Mouse (Mus musculus) MEL (cell line): ENCODE data around the gene Rab11fip4. TPM values are rescaled to one million over a fixed set of nuclear protein-coding genes. Genes with fewer than 3 reads are reported as not detected.
A peak's percentile ranks its signal among the peaks of the same experiment; 100 is the strongest.

Experiments used
- DNase-seq: peaks from one replicate; pipeline ENCODE4 v3.0.0; 2011; ENCODE audit warnings: low read depth, low spot score
- H3K27ac ChIP-seq: 2 replicates; pipeline ENCODE4 v1.5.1; 2012; ENCODE audit warnings: low read depth, mild to moderate bottlenecking, control low read depth, low read length, moderate library complexity; ENCODE audit not compliant: control insufficient read depth
- H3K27me3 ChIP-seq, 2 experiments: fragments of 150-350 bp in 1 of 2; sonication (generic) in 1 of 2; 2 replicates each; pipeline ENCODE4 v1.6.1; 2012; ENCODE audit warnings: low read length in 2 of 2, mild to moderate bottlenecking in 2 of 2, improper control_type of control experiment in 1 of 2, moderate library complexity in 1 of 2; ENCODE audit not compliant: insufficient read depth in 2 of 2, control insufficient read depth in 1 of 2
- H3K36me3 ChIP-seq, 2 experiments: 2 replicates each; pipeline ENCODE4 v1.6.1; 2012 to 2014; ENCODE audit warnings: low read length in 2 of 2, improper control_type of control experiment in 1 of 2, inconsistent platforms in 1 of 2, mild to moderate bottlenecking in 1 of 2; ENCODE audit not compliant: insufficient read depth in 2 of 2, control insufficient read depth in 1 of 2
- H3K4me1 ChIP-seq, 2 experiments: fragments of 150-350 bp in 1 of 2; sonication (generic) in 1 of 2; 2 replicates each; pipeline ENCODE4 v1.6.1; 2012; ENCODE audit warnings: low read length in 2 of 2, improper control_type of control experiment in 1 of 2, mild to moderate bottlenecking in 1 of 2; ENCODE audit not compliant: insufficient read depth in 2 of 2, control insufficient read depth in 1 of 2
- H3K4me3 ChIP-seq, 2 experiments: fragments of 150-350 bp in 1 of 2; sonication (generic) in 1 of 2; 2 replicates each; pipeline ENCODE4 v1.5.1; 2012; ENCODE audit warnings: low read depth in 2 of 2, low read length in 2 of 2, mild to moderate bottlenecking in 2 of 2, moderate library complexity in 2 of 2, control low read depth in 1 of 2, improper control_type of control experiment in 1 of 2; ENCODE audit not compliant: control insufficient read depth in 1 of 2, insufficient read depth in 1 of 2
- H3K79me2 ChIP-seq: 2 replicates; pipeline ENCODE4 v1.6.1; 2012; ENCODE audit warnings: mild to moderate bottlenecking, low read length, moderate library complexity; ENCODE audit not compliant: control insufficient read depth, poor library complexity, insufficient read depth
- H3K9ac ChIP-seq: 2 replicates; pipeline ENCODE4 v1.6.1; 2012; ENCODE audit warnings: low read depth, mild to moderate bottlenecking, control low read depth, low read length, moderate library complexity; ENCODE audit not compliant: control insufficient read depth, poor library complexity, severe bottlenecking
- H3K9me3 ChIP-seq: fragments of 150-350 bp; sonication (generic); replicated peaks from 2 replicates; pipeline ENCODE4 v1.6.1; 2012; ENCODE audit warnings: mild to moderate bottlenecking, low read length, improper control_type of control experiment, moderate library complexity; ENCODE audit not compliant: insufficient read depth
- BHLHE40 ChIP-seq: IDR thresholded peaks from 2 replicates; pipeline ENCODE4 v1.6.1; 2012; ENCODE audit warnings: low read depth, mild to moderate bottlenecking, inconsistent platforms, low read length, improper control_type of control experiment, borderline replicate concordance
- CHD1 ChIP-seq: IDR thresholded peaks from 2 replicates; pipeline ENCODE4 v1.6.1; 2012; ENCODE audit warnings: low read depth, mild to moderate bottlenecking, inconsistent platforms, low read length, improper control_type of control experiment
- CTCF ChIP-seq, 3 experiments: IDR thresholded peaks in 2 of 3; conservative IDR thresholded peaks in 1 of 3; 2 replicates each; pipeline ENCODE4 v1.5.1; 2011 to 2012; ENCODE audit warnings: low read length in 3 of 3, low read depth in 2 of 3, mild to moderate bottlenecking in 2 of 3, improper control_type of control experiment in 1 of 3, inconsistent platforms in 1 of 3, mixed read lengths in 1 of 3, moderate library complexity in 1 of 3; ENCODE audit not compliant: control insufficient read depth in 1 of 3, insufficient read depth in 1 of 3, poor library complexity in 1 of 3, severe bottlenecking in 1 of 3
- E2F4 ChIP-seq: IDR thresholded peaks from 2 replicates; pipeline ENCODE4 v1.6.1; 2011; ENCODE audit warnings: low read depth, low read length, improper control_type of control experiment, borderline replicate concordance
- ELF1 ChIP-seq: IDR thresholded peaks from 2 replicates; pipeline ENCODE4 v1.6.1; 2014; ENCODE audit warnings: low read depth, mild to moderate bottlenecking, inconsistent platforms, low read length, improper control_type of control experiment, moderate library complexity
- EP300 ChIP-seq, 2 experiments: IDR thresholded peaks; 2 replicates each; pipeline ENCODE4 v1.6.1; 2011; ENCODE audit warnings: improper control_type of control experiment in 2 of 2, low read length in 2 of 2, low read depth in 1 of 2, mild to moderate bottlenecking in 1 of 2
- ETS1 ChIP-seq: IDR thresholded peaks from 2 replicates; pipeline ENCODE4 v1.6.1; 2012; ENCODE audit warnings: low read depth, mild to moderate bottlenecking, inconsistent platforms, low read length, improper control_type of control experiment, moderate library complexity
- GABPA ChIP-seq: IDR thresholded peaks from 2 replicates; pipeline ENCODE4 v1.6.1; 2012; ENCODE audit warnings: low read depth, mild to moderate bottlenecking, inconsistent platforms, low read length, improper control_type of control experiment, moderate library complexity
- GATA1 ChIP-seq: IDR thresholded peaks from 2 replicates; pipeline ENCODE4 v1.6.1; 2011; ENCODE audit warnings: low read depth, low read length, improper control_type of control experiment
- HCFC1 ChIP-seq: IDR thresholded peaks from 2 replicates; pipeline ENCODE4 v1.6.1; 2012; ENCODE audit warnings: low read depth, mild to moderate bottlenecking, inconsistent platforms, low read length, improper control_type of control experiment, moderate library complexity
- JUND ChIP-seq: IDR thresholded peaks from 2 replicates; pipeline ENCODE4 v1.6.1; 2011; ENCODE audit warnings: low read depth, mild to moderate bottlenecking, improper control_type of control experiment, low read length
- KAT2A ChIP-seq: conservative IDR thresholded peaks from 2 replicates; pipeline ENCODE4 v1.6.1; 2012; ENCODE audit warnings: low read depth, low read length, improper control_type of control experiment, inconsistent platforms
- MAFK ChIP-seq: IDR thresholded peaks from 2 replicates; pipeline ENCODE4 v1.6.1; 2011; ENCODE audit warnings: low read depth, mild to moderate bottlenecking, low read length, improper control_type of control experiment, borderline replicate concordance
- MAZ ChIP-seq: IDR thresholded peaks from 2 replicates; pipeline ENCODE4 v1.6.1; 2012; ENCODE audit warnings: low read depth, mild to moderate bottlenecking, inconsistent platforms, low read length, improper control_type of control experiment
- MEF2A ChIP-seq: IDR thresholded peaks from 2 replicates; pipeline ENCODE4 v1.6.1; 2014; ENCODE audit warnings: low read depth, mild to moderate bottlenecking, inconsistent platforms, low read length, improper control_type of control experiment; ENCODE audit not compliant: poor library complexity, insufficient replicate concordance, severe bottlenecking; ENCODE audit errors: extremely low read depth
- MYC ChIP-seq: IDR thresholded peaks from 2 replicates; pipeline ENCODE4 v1.6.1; 2011; ENCODE audit warnings: low read depth, mild to moderate bottlenecking, low read length, improper control_type of control experiment, moderate library complexity
- NELFE ChIP-seq: IDR thresholded peaks from 2 replicates; pipeline ENCODE4 v1.6.1; 2011; ENCODE audit warnings: low read depth, low read length, improper control_type of control experiment
- NRF1 ChIP-seq: IDR thresholded peaks from 2 replicates; pipeline ENCODE4 v1.6.1; 2014; ENCODE audit warnings: low read depth, mild to moderate bottlenecking, inconsistent platforms, low read length, improper control_type of control experiment, moderate library complexity; ENCODE audit not compliant: poor library complexity, insufficient read depth, severe bottlenecking
- POLR2A ChIP-seq, 2 experiments: IDR thresholded peaks; 2 replicates each; pipeline ENCODE4 v1.6.1; 2011 to 2012; ENCODE audit warnings: low read length in 2 of 2, mild to moderate bottlenecking in 2 of 2, control low read depth in 1 of 2, improper control_type of control experiment in 1 of 2, low read depth in 1 of 2, moderate library complexity in 1 of 2; ENCODE audit not compliant: control insufficient read depth in 1 of 2, insufficient read depth in 1 of 2, poor library complexity in 1 of 2
- POLR2AphosphoS2 ChIP-seq: IDR thresholded peaks from 2 replicates; pipeline ENCODE4 v1.6.1; 2011; ENCODE audit warnings: low read length, improper control_type of control experiment
- POLR2AphosphoS5 ChIP-seq: IDR thresholded peaks from 2 replicates; pipeline ENCODE4 v1.6.1; 2012; ENCODE audit warnings: low read depth, borderline replicate concordance, mild to moderate bottlenecking, inconsistent platforms, low read length, moderate library complexity, mixed read lengths
- RAD21 ChIP-seq: IDR thresholded peaks from 2 replicates; pipeline ENCODE4 v1.6.1; 2011; ENCODE audit warnings: mild to moderate bottlenecking, low read depth, low read length, improper control_type of control experiment
- RCOR1 ChIP-seq: IDR thresholded peaks from 2 replicates; pipeline ENCODE4 v1.6.1; 2012; ENCODE audit warnings: low read depth, mild to moderate bottlenecking, inconsistent platforms, low read length, improper control_type of control experiment
- SMC3 ChIP-seq: IDR thresholded peaks from 2 replicates; pipeline ENCODE4 v1.6.1; 2011; ENCODE audit warnings: low read depth, low read length, improper control_type of control experiment
- TAL1 ChIP-seq: IDR thresholded peaks from 2 replicates; pipeline ENCODE4 v1.6.1; 2012; ENCODE audit warnings: mild to moderate bottlenecking, inconsistent platforms, low read length, moderate library complexity, mixed read lengths
- USF1 ChIP-seq: IDR thresholded peaks from 2 replicates; pipeline ENCODE4 v1.6.1; 2014; ENCODE audit warnings: low read depth, mild to moderate bottlenecking, inconsistent platforms, low read length, improper control_type of control experiment, moderate library complexity
- USF2 ChIP-seq, 2 experiments: IDR thresholded peaks; 2 replicates each; pipeline ENCODE4 v1.6.1; 2011 to 2012; ENCODE audit warnings: improper control_type of control experiment in 2 of 2, low read length in 2 of 2, borderline replicate concordance in 1 of 2, inconsistent platforms in 1 of 2, low read depth in 1 of 2, mild to moderate bottlenecking in 1 of 2; ENCODE audit not compliant: insufficient read depth in 1 of 2
- ZC3H11A ChIP-seq: IDR thresholded peaks from 2 replicates; pipeline ENCODE4 v1.6.1; 2012; ENCODE audit warnings: low read depth, mild to moderate bottlenecking, inconsistent platforms, low read length, improper control_type of control experiment
- ZNF384 ChIP-seq: IDR thresholded peaks from 2 replicates; pipeline ENCODE4 v1.6.1; 2012; ENCODE audit warnings: low read depth, mild to moderate bottlenecking, inconsistent platforms, low read length, improper control_type of control experiment
- polyA plus RNA-seq, 2 experiments: library from polyadenylated mRNA; stranded (reverse) in 1 of 2; unstranded in 1 of 2; fragments of >175 nt in 1 of 2; fragments of >200 nt in 1 of 2; gene quantifications; 2 replicates each; pipeline versions ENCODE4 v1.2.1 to v1.2.4; 2012; ENCODE audit warnings: low replicate concordance in 2 of 2, low read depth in 1 of 2; ENCODE audit not compliant: insufficient read length in 2 of 2, insufficient read depth in 1 of 2, missing spikeins in 1 of 2
- total RNA-seq: library from RNA; depleted of rRNA; stranded (reverse); fragments of 300-350 nt; gene quantifications from 2 replicates; pipeline ENCODE4 v1.2.3, GENCODE M21; 2012

Gene Rab11fip4
- total and polyA plus RNA-seq, 3 experiments, result under 0.01 to 0.03 TPM; not detected in 1

- no peak for TF ChIP-seq MYC
- TF ChIP-seq BHLHE40, result no peak
- no peak for TF ChIP-seq TAL1
- TF ChIP-seq MAZ, result no peak
- TF ChIP-seq ETS1, result no peak
- no peak for TF ChIP-seq MEF2A
- no peak for TF ChIP-seq CHD1
- TF ChIP-seq CTCF (IDR thresholded peaks at IDR 0.05 in 2 of 3, conservative IDR thresholded peaks at IDR 0.05 in 1 of 3; ENCODE audit: control insufficient read depth in 1 of 3, insufficient read depth in 1 of 3, low read depth in 2 of 3, low read length in 3 of 3, poor library complexity in 1 of 3, severe bottlenecking in 1 of 3), result no peak
- TF ChIP-seq JUND, result no peak
- no peak for TF ChIP-seq EP300 (IDR thresholded peaks at IDR 0.05; ENCODE audit: low read depth in 1 of 2, low read length in 2 of 2)
- TF ChIP-seq KAT2A, result no peak
- TF ChIP-seq HCFC1, result no peak
- no peak for TF ChIP-seq NELFE
- no peak for TF ChIP-seq ELF1
- TF ChIP-seq NRF1, result no peak
- no peak for TF ChIP-seq USF2 (IDR thresholded peaks at IDR 0.05; ENCODE audit: borderline replicate concordance in 1 of 2, insufficient read depth in 1 of 2, low read depth in 1 of 2, low read length in 2 of 2)
- TF ChIP-seq, all 39 proteins: peak for 0
- H3K4me1 ChIP-seq, result peaks cover 0 to 5% of the 10 kb centered on the region in 2 experiments; a peak in 2 of 4 replicates
- no peaks in the 10 kb centered on the region for H3K79me2 ChIP-seq
- H3K27ac ChIP-seq, result no peak overlapping the region
- no peak for DNase-seq
- H3K9me3 ChIP-seq, result no peaks in the 10 kb centered on the region
- no peak overlapping the region for H3K4me3 ChIP-seq
- H3K36me3 ChIP-seq, result no peaks in the 10 kb centered on the region
- H3K9ac ChIP-seq, result no peak overlapping the region
- no peaks in the 10 kb centered on the region; a peak in 2 of 4 replicates for H3K27me3 ChIP-seq
Observed at GRCm38 (mm10) chr11:79663158-79663557, 72.1 kb downstream of the Rab11fip4 start.

- Histone ChIP-seq H3K79me2 (no peaks in the 10 kb centered on the region), H3K27ac (no peak overlapping the region), H3K4me1 (peaks cover 0 to 5% of the 10 kb centered on the region in 2 experiments; a peak in 2 of 4 replicates), H3K27me3 (no peaks in the 10 kb centered on the region; a peak in 1 of 4 replicates), H3K9me3 (no peaks in the 10 kb centered on the region), H3K4me3 (no peak overlapping the region), H3K36me3 (no peaks in the 10 kb centered on the region), H3K9ac (no peak overlapping the region)
- DNase-seq, result peak; percentile 64
- no peak for TF ChIP-seq RAD21
- TF ChIP-seq KAT2A, result no peak
- TF ChIP-seq NRF1, result no peak
- TF ChIP-seq GABPA, result no peak
- no peak for TF ChIP-seq POLR2AphosphoS2
- no peak for TF ChIP-seq JUND
- no peak for TF ChIP-seq POLR2AphosphoS5
- no peak for TF ChIP-seq E2F4
- TF ChIP-seq SMC3, result no peak
- 0 out of 2 replicates have a peak, but pooled peaks have one; percentile 45 for TF ChIP-seq RCOR1
- TF ChIP-seq CTCF (IDR thresholded peaks at IDR 0.05 in 2 of 3, conservative IDR thresholded peaks at IDR 0.05 in 1 of 3; ENCODE audit: control insufficient read depth in 1 of 3, insufficient read depth in 1 of 3, low read depth in 2 of 3, low read length in 3 of 3, poor library complexity in 1 of 3, severe bottlenecking in 1 of 3), result no peak
- TF ChIP-seq BHLHE40, result peak; percentile 58; the same call in 1 of the 2 replicates
- no peak for TF ChIP-seq NELFE
- no peak for TF ChIP-seq MAFK
- no peak for TF ChIP-seq ZNF384
- peak; percentile 72 for TF ChIP-seq GATA1
- TF ChIP-seq MYC, result peak; percentile 70; the same call in 1 of the 2 replicates
- TF ChIP-seq MEF2A, result no peak
- peak; percentile 64; the same call in 1 of the 2 replicates for TF ChIP-seq ETS1
- no peak for TF ChIP-seq ZC3H11A
- no peak for TF ChIP-seq CHD1
- TF ChIP-seq USF1, result peak; percentile 91
- no peak for TF ChIP-seq POLR2A (IDR thresholded peaks at IDR 0.05; ENCODE audit: control insufficient read depth in 1 of 2, insufficient read depth in 1 of 2, low read depth in 1 of 2, low read length in 2 of 2, poor library complexity in 1 of 2)
Observed at GRCm38 (mm10) chr11:79663570-79663969, 72.6 kb downstream of the Rab11fip4 start.
